8 mouse cellular contexts compared by ENCODE assay signal in the genomic region with DNA sequence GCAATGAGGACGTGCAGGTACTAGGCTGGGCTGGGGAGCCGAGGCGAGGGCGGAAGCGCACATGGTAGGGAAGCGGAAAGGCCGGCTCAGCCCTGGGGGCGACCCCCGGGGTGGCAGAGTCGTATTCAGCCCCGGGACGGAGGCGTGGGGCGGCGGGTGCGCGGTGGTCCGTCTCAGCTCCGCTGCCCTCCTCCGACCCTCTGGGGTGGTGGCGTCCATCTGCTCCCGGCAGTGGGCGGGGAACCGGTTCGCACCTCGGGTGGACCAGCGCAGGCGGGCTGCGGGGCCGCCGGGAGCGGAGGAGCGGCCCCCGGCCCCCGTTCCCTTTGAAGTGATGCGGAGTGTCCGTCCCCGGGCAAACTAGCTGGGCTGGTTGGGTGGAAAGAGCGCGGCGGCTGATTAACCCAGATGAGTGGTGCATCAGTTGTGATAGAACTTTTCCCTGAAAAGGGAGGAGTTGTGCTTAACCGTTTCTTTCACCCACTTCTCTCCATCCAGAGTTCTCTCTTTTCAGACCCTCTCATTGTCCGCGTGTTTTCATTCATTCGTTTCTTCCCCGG. TPM values are rescaled to one million over a fixed set of nuclear protein-coding genes. Genes with fewer than 3 reads are reported as not detected.
A peak's percentile ranks its signal among the peaks of the same experiment; 100 is the strongest.
DNase-seq lines count a peak whose midpoint lies in the region; ATAC-seq lines count a peak whose summit lies in the region.

No protein-coding gene starts in this region.

- H3K27ac ChIP-seq in hindbrain, embryonic 11.5 days (ENCODE audit: low read depth, low read length), result peak overlapping the region; percentile 75

- peak overlapping the region; percentile 75 for H3K9ac ChIP-seq in hindbrain, embryonic 11.5 days (ENCODE audit: low read depth, low read length)

- WGBS in hindbrain, embryonic 11.5 days, result under 1% methylated on average over 45 of the region's 46 CpGs

- H3K9me3 ChIP-seq in hindbrain, embryonic 11.5 days (ENCODE audit: control insufficient read depth, low read length), result no peaks in the 10 kb centered on the region

- H3K4me2 ChIP-seq in hindbrain, embryonic 11.5 days (replicated peaks; ENCODE audit: low read depth, low read length), result peak overlapping the region; percentile 24

- H3K4me3 ChIP-seq in hindbrain, embryonic 11.5 days (ENCODE audit: low read depth, low read length), result peak overlapping the region; percentile 93

- peak; percentile 84 for ATAC-seq in hindbrain, embryonic 11.5 days (ENCODE audit: low FRiP score)
- peak; percentile 25 for ATAC-seq in megakaryocyte, adult 5-6 weeks (ENCODE audit: poor library complexity, severe bottlenecking)
- ATAC-seq in erythroid progenitor cell, adult 5-6 weeks (replicated peaks; ENCODE audit: low FRiP score, poor library complexity, severe bottlenecking), result no peak; the same call in 1 of the 2 replicates

- peak; percentile 41 for DNase-seq in embryo, embryonic 10 days (ENCODE audit: low spot score)
- DNase-seq in embryo, embryonic 11 days, result no peak
- DNase-seq in ovary, adult 18-20 months (ENCODE audit: low spot score), result peak; percentile 18
- no peak for DNase-seq in ovary, postnatal 10 days (ENCODE audit: low spot score)
- DNase-seq in hindbrain, embryonic 11.5 days (ENCODE audit: low spot score), result no peak
- no peak for DNase-seq in spleen, postnatal 36 days (ENCODE audit: low spot score in 2 of 2)

- H3K36me3 ChIP-seq in hindbrain, embryonic 11.5 days (ENCODE audit: control insufficient read depth, insufficient read depth, low read length), result 0 out of 2 replicates have a peak, but pooled peaks cover 3% of the 10 kb centered on the region

- no peaks in the 10 kb centered on the region for H3K27me3 ChIP-seq in hindbrain, embryonic 11.5 days (ENCODE audit: control insufficient read depth, insufficient read depth, low read length)

- no peaks in the 10 kb centered on the region for H3K4me1 ChIP-seq in hindbrain, embryonic 11.5 days (replicated peaks; ENCODE audit: control insufficient read depth, insufficient read depth, low read length)

RNA-seq across cellular contexts. Expression of gene Ppp2r1b, which starts 12.1 kb away (rescaled TPM):
- 105 and 118 TPM in 2 replicates for polyA plus RNA-seq in hindbrain, embryonic 11.5 days (2014; fragmentation: Nextera tagmentation; extraction: Ambion mirVana)
- total RNA-seq in megakaryocyte, adult 5-6 weeks (2015), result 17.8 and 18.7 TPM in 2 replicates
- 24.0 and 26.6 TPM in 2 replicates for total RNA-seq in megakaryocyte, adult 5-6 weeks (2017)
- total RNA-seq in erythroid progenitor cell, adult 5-6 weeks (2015; ENCODE audit: low replicate concordance), result 88.0 and 88.3 TPM in 2 replicates
- total RNA-seq in erythroid progenitor cell, adult 5-6 weeks (2017; ENCODE audit: low replicate concordance), result 87.7 and 116 TPM in 2 replicates

Comparison
In these comparisons a context has a peak if more than half of its experiments do, and no peak if none do; other contexts are left out.
1. DNase-seq: peak in embryo, embryonic 10 days (single experiment) and ovary, adult 18-20 months (single experiment); none in embryo, embryonic 11 days (single experiment), ovary, postnatal 10 days (single experiment), hindbrain, embryonic 11.5 days (single experiment) and spleen, postnatal 36 days (0 of 2).